Mouse (Mus musculus) lung, adult 2 months (tissue): ENCODE results near the gene Thsd4.

Experiments used
- CTCF ChIP-seq: fragments of 200-500 bp; IDR thresholded peaks from 2 replicates; pipeline ENCODE4 v1.5.1; 2011; ENCODE audit warnings: mild to moderate bottlenecking, low read length, control low read depth; ENCODE audit not compliant: insufficient read depth
- POLR2A ChIP-seq: fragments of 200-500 bp; IDR thresholded peaks from 2 replicates; pipeline ENCODE4 v1.6.1; 2011; ENCODE audit warnings: low read depth, mild to moderate bottlenecking, control low read depth, low read length, borderline replicate concordance; ENCODE audit errors: extremely low read depth

DNA sequence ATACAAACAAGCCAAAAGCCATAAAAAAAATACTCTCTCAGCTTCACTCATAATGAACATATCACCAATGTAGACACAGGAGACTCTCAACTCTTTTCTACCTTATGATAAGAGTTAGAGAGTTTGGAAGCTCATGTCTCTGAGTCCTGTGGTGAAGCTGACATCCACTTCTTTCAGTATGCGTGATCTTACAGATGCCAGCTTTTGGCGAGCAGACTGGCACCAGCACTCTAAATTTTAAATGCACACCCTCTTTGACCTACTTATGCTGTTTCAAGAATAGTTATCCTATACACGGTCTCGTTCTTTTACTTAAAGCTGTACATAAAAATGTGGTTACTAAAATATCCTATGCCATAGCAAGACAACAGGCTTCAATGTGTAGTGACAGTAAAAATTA is 524.1 kb downstream of the Thsd4 start:
- TF ChIP-seq CTCF, result no peak
- no peak for TF ChIP-seq POLR2A
